Mouse (Mus musculus) lung, adult 10 weeks (tissue): Measurements from ENCODE around the gene Srp54c. TPM values are rescaled to one million over a fixed set of nuclear protein-coding genes. Genes with fewer than 3 reads are reported as not detected.

Source experiments
- polyA plus RNA-seq: library from polyadenylated mRNA; stranded (reverse); fragments of 350-450 nt; fragmentation: Illumina TruSeq; extraction: RNeasy Lipid Tissue Mini Kit (QIAGEN cat#74804); gene quantifications from one replicate; pipeline ENCODE4 v1.2.3, GENCODE M21; 2014; ENCODE audit warnings: low read depth, low replicate concordance; ENCODE audit not compliant: insufficient read depth

Gene Srp54c
- polyA plus RNA-seq = 37.1 TPM

GRCm38 (mm10) chr12:55229626-55230519, at the start of gene Srp54c:
Gene Srp54c, plus strand, starts transcription at chr12:55230168.

GRCm38 (mm10) chr12:55199306-55199705, 30.7 kb upstream of the Srp54c start, which contains the start of gene 1700047I17Rik2:
Gene 1700047I17Rik2, plus strand, starts transcription at chr12:55199592.

GRCm38 (mm10) chr12:55299336-55299735, 69.4 kb downstream of the Srp54c start, which contains the start of gene 1110008L16Rik:
Gene 1110008L16Rik, plus strand, starts transcription at chr12:55299577.

GRCm38 (mm10) chr12:55302485-55303441, 72.8 kb downstream of the Srp54c start, which contains the start of gene Ppp2r3c:
Gene Ppp2r3c, minus strand, starts transcription at chr12:55302998.

Other genes starting within 250 kb of the Srp54c start
- gene Gm20403, start 243.6 kb upstream of the Srp54c start, polyA plus RNA-seq = not detected
- 11.6 TPM for gene Baz1a, start 215.8 kb upstream of the Srp54c start, polyA plus RNA-seq
- gene 2700097O09Rik, start 150.1 kb upstream of the Srp54c start, polyA plus RNA-seq = 7.6 TPM
- gene Srp54a, start 149.9 kb upstream of the Srp54c start, polyA plus RNA-seq = 47.2 TPM
- gene Fam177a, start 105.7 kb upstream of the Srp54c start, polyA plus RNA-seq = 23.9 TPM
- 12.0 TPM for gene Srp54b, start 75.1 kb upstream of the Srp54c start, polyA plus RNA-seq
- gene 1700047I17Rik2, start 30.6 kb upstream of the Srp54c start, polyA plus RNA-seq = 3.3 TPM
- gene 1110008L16Rik, start 69.4 kb downstream of the Srp54c start, polyA plus RNA-seq = 5.1 TPM
- 5.0 TPM for gene Ppp2r3c, start 72.8 kb downstream of the Srp54c start, polyA plus RNA-seq
- gene Psma6, start 154.1 kb downstream of the Srp54c start, polyA plus RNA-seq = 234 TPM